Mouse (Mus musculus) C2C12 (cell line): ENCODE data around the gene Tgfb1i1. TPM values are rescaled to one million over a fixed set of nuclear protein-coding genes. Genes with fewer than 3 reads are reported as not detected.

ENCODE experiments used
- H3K27me3 ChIP-seq: one replicate; pipeline ENCODE4 v1.6.1; 2011; ENCODE audit not compliant: control insufficient read depth, insufficient read depth, insufficient read length
- H3K36me3 ChIP-seq: one replicate; pipeline ENCODE4 v1.6.1; 2011; ENCODE audit not compliant: control insufficient read depth, insufficient read depth
- H3K4me3 ChIP-seq: one replicate; pipeline ENCODE4 v1.5.1; 2011; ENCODE audit warnings: mild to moderate bottlenecking, control low read depth; ENCODE audit not compliant: poor library complexity, insufficient read depth, severe bottlenecking
- H3K79me2 ChIP-seq: one replicate; pipeline ENCODE4 v1.6.1; 2011; ENCODE audit not compliant: control insufficient read depth, insufficient read depth
- H3K79me3 ChIP-seq: one replicate; pipeline ENCODE4 v1.6.1; 2011; ENCODE audit warnings: low read depth, control low read depth
- H3ac ChIP-seq: one replicate; pipeline ENCODE3; 2011; ENCODE audit warnings: low read depth; ENCODE audit not compliant: control insufficient read depth, insufficient read length
- CEBPB ChIP-seq: IDR thresholded peaks from one replicate; pipeline ENCODE4 v1.6.1; 2011; ENCODE audit warnings: low read depth, mild to moderate bottlenecking, control low read depth, moderate library complexity
- CTCF ChIP-seq: IDR thresholded peaks from one replicate; pipeline ENCODE4 v1.5.1; 2011; ENCODE audit not compliant: control insufficient read depth, insufficient read depth, insufficient read length
- FOSL1 ChIP-seq: IDR thresholded peaks from one replicate; pipeline ENCODE4 v1.8.0; 2011; ENCODE audit warnings: mild to moderate bottlenecking, low read length; ENCODE audit not compliant: poor library complexity, insufficient read depth, severe bottlenecking
- MAX ChIP-seq: IDR thresholded peaks from one replicate; pipeline ENCODE4 v1.6.1; 2011; ENCODE audit warnings: mild to moderate bottlenecking, control low read depth
- MYOD1 ChIP-seq: IDR thresholded peaks from one replicate; pipeline ENCODE4 v1.6.1; 2011; ENCODE audit warnings: low read depth; ENCODE audit not compliant: control insufficient read depth, insufficient read length
- MYOG ChIP-seq: IDR thresholded peaks from one replicate; pipeline ENCODE4 v1.6.1; 2011; ENCODE audit not compliant: control insufficient read depth, insufficient read length; ENCODE audit errors: extremely low read depth
- USF1 ChIP-seq: IDR thresholded peaks from one replicate; pipeline ENCODE4 v1.6.1; 2011; ENCODE audit warnings: low read depth, mild to moderate bottlenecking, control low read depth, moderate library complexity
- polyA plus RNA-seq: library from polyadenylated mRNA; unstranded; fragments of >200 nt; fragmentation: generic; extraction: Trizol; gene quantifications from one replicate; pipeline ENCODE4 v1.2.1, GENCODE M21; 2012; ENCODE audit warnings: missing spikeins

The Tgfb1i1 gene
- polyA plus RNA-seq, 1 experiment: 110 TPM

DNA sequence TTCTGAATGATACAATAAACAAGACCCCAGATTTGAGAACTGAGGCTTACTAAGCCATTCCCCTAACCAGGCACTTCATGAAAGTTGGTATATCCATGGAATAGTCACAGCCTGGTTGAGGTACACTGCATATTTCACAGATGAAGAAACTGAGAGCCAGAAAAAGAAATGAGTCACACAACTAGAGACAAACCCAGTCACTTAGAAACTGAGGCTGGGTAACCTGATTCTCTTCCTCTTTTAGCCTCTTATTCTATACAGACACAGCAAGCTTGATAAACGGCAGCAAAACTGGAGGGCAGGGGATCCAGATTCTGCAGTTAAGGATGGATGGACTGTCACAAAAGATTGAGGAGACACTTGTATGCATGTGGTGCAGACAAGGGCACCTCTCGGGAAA, 11.8 kb upstream of the Tgfb1i1 start:
- Histone ChIP-seq H3K36me3 (peaks cover 5% of the 10 kb centered on the region), H3K79me2 (peaks cover 15% of the 10 kb centered on the region), H3ac (no peak overlapping the region), H3K4me3 (no peak overlapping the region), H3K79me3 (peaks cover 5% of the 10 kb centered on the region), H3K27me3 (no peaks in the 10 kb centered on the region)
- TF ChIP-seq USF1: no peak
- no peak for TF ChIP-seq CEBPB
- TF ChIP-seq MYOG: no peak
- TF ChIP-seq FOSL1: no peak
- no peak for TF ChIP-seq MAX
- TF ChIP-seq MYOD1: no peak

DNA sequence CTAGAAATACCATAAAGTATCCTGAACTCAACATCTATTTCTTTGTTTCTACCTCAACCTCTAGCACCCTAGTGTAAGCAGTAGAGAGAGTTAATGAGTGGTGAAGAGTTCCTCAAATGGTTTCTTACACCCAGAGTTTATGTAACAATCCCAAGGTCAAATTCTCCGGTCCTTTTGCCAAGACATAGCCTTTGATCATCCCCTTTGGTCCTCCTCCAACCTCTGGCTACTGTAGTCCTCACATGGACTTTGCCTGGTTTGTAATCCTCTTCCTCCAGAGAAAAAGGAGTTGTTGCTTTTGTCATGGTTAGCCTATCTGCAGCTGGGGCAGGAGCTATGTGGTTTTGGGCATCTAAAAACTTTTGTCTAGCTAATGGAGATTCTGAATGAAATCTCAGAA, 11.1 kb upstream of the Tgfb1i1 start:
- no peaks in the 10 kb centered on the region for H3K27me3 ChIP-seq
- peaks cover 16% of the 10 kb centered on the region for H3K79me2 ChIP-seq
- TF ChIP-seq FOSL1 (no peak), MYOG (no peak), USF1 (no peak), CTCF (no peak), CEBPB (no peak), MYOD1 (no peak), MAX (no peak)
- no peak overlapping the region for H3ac ChIP-seq
- peaks cover 5% of the 10 kb centered on the region for H3K79me3 ChIP-seq
- peaks cover 5% of the 10 kb centered on the region for H3K36me3 ChIP-seq
- no peak overlapping the region for H3K4me3 ChIP-seq

DNA sequence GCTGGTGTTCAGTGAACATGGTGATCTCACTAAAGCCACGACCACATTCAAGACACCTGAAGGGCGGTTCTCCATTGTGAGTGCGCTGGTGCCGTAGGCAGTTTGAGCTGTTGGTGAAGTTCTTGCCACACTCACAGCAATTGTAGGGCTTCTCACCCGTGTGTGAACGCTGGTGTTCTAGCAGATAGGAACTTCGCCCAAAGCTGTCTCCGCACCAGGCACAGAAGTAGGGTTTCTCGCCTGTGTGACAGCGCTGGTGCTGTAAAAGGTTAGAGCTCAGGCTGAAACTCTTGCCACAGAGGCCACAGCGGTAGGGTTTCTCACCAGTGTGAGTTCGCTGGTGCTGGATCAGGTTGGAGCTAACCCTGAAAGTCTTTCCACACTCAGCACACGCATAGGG, 10.2 kb upstream of the Tgfb1i1 start:
- Histone ChIP-seq H3K4me3 (no peak overlapping the region), H3ac (no peak overlapping the region), H3K27me3 (no peaks in the 10 kb centered on the region), H3K79me2 (peaks cover 16% of the 10 kb centered on the region), H3K79me3 (peaks cover 5% of the 10 kb centered on the region), H3K36me3 (peaks cover 12% of the 10 kb centered on the region)
- TF ChIP-seq FOSL1 (no peak), MAX (no peak), USF1 (no peak), MYOG (no peak), MYOD1 (no peak), CEBPB (no peak), CTCF (no peak)

DNA sequence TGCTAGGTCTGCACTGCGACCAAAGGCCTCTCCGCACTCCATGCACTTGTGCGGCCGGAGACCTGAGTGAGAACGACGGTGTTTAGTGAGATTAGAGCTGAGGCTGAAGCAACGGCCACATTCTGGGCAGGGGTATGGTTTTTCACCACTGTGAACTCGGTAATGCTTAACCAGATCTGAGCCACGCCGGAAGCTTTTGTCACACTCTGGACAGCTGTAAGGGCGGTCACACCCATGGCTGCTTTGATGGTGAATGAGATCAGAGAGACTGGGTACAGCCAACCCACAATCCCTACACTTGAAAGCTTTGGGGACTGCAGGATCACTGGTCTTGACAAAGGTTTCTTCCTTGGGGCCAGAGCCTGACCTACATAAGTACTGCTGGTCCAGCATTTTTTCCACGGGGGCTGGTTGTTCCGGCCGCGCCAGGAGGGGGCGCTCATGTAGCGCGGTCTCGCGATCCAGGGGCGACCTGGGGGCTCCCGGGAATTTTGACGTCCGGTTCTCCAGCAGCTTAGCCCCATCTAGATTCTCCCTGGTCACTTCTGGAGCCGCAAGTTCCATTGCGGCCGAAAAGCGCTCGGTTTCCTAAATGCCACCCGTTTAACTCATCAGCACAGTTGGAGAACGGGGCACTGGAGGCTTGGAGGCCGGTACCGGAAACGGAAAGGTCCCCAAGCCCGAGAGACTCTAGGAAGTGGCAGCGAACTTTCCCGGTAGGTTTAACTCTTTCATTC, 9.6 kb upstream of the Tgfb1i1 start, which contains the start of gene Armc5:
Gene Armc5 (plus strand): TSS at position 487 of the 737 bp plus-strand sequence.
- Histone ChIP-seq H3K79me2 (peaks cover 16% of the 10 kb centered on the region), H3K4me3 (peak within 1 kb of the TSS; percentile 79), H3K27me3 (no peaks in the 10 kb centered on the region), H3K79me3 (peaks cover 5% of the 10 kb centered on the region), H3K36me3 (peaks cover 12% of the 10 kb centered on the region), H3ac (peak within 1 kb of the TSS; percentile 92)
- TF ChIP-seq USF1: no peak
- TF ChIP-seq CTCF: peak; percentile 76

DNA sequence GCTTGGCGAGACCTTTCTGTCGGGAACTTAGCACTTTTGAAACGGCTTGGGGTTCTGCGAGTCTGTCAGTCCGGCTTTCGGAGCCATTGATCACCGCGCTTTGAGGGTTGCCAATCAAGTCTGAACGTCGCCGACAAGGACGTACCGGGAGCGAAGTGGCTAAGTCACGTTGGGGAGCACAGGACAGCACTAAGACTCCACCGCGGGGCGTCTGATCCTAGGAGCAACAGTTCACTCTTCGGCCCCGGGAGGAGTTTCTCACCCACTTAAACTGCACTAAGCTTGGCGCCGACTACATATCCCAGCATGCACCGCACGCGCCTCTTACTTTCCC, 9.1 kb upstream of the Tgfb1i1 start:
- peaks cover 12% of the 10 kb centered on the region for H3K36me3 ChIP-seq
- no peaks in the 10 kb centered on the region for H3K27me3 ChIP-seq
- peak overlapping the region; percentile 62 for H3ac ChIP-seq
- peaks cover 16% of the 10 kb centered on the region for H3K79me2 ChIP-seq
- TF ChIP-seq MYOD1 (no peak), CTCF (no peak), USF1 (no peak), MAX (no peak), CEBPB (no peak), FOSL1 (no peak), MYOG (no peak)
- H3K79me3 ChIP-seq: peaks cover 5% of the 10 kb centered on the region
- peak overlapping the region; percentile 79 for H3K4me3 ChIP-seq

DNA sequence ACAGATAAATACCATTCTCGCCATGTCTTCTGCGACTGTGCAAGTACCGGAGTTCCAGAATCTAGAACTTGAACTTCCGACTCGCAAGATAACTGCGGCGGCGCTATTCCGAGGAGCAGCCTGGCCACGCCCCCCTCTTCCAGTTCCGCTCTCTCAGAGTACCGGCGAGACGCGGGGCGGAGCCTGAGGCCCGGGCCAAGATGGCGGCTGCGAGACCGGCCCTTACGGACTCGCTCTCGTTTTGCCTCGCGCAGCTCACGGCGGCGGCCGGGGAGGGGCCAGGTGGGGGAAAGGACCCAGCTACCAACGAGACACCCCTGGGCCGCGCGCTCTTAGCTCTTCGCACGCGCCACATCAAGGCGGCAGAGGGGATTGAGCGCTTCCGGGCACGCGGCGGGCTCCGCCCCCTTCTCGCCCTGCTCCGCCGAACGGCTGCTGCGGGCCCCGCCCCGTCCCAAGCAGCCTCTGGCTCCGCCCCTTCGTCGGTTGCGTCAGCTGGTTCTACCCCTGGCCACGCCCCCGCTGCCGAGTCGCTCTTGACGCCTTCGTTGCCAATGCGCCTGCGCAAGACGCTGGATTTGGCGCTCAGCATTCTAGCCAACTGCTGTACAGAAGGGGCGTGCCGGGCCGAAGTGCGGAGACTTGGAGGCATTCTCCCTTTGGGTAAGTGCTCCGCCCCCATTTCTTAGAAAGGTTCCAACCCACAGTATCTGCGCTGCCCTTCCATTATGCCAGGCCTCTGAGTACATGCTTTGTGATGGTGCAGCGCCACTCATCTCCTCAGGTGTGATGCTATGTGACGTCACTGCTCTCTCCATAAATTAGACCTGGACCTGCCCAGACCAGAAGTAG, 8.5 kb upstream of the Tgfb1i1 start, which contains the start of gene 9130023H24Rik:
Gene 9130023H24Rik (minus strand): TSS at position 105 of the 852 bp plus-strand sequence.
- Histone ChIP-seq H3ac (peak within 1 kb of the TSS; percentile 92), H3K4me3 (peak within 1 kb of the TSS; percentile 79), H3K36me3 (peaks cover 16% of the 10 kb centered on the region), H3K79me3 (peaks cover 5% of the 10 kb centered on the region), H3K27me3 (no peaks in the 10 kb centered on the region), H3K79me2 (peaks cover 16% of the 10 kb centered on the region)
- TF ChIP-seq MYOG (no peak), MAX (peak; percentile 32), CEBPB (peak; percentile 31), CTCF (no peak)
